Mouse (Mus musculus): ENCODE measurements around the gene Smim1.

Smim1 gene

GRCm38 (mm10) chr4:154025641-154026440 is at the start of gene Smim1:
Gene Smim1, minus strand, starts transcription at chr4:154026230.
- no peak for TF ChIP-seq GATA4 (IDR thresholded peaks at IDR 0.05; ENCODE audit: insufficient replicate concordance, low read length)

GRCm38 (mm10) chr4:154071941-154072340 is 45.9 kb upstream of the Smim1 start:
- TF ChIP-seq GATA4 (IDR thresholded peaks at IDR 0.05; ENCODE audit: insufficient replicate concordance, low read length): no peak

- no peak for TF ChIP-seq GATA4 (IDR thresholded peaks at IDR 0.05; ENCODE audit: insufficient replicate concordance, low read length)
Measured at GRCm38 (mm10) chr4:154071521-154071920, 45.5 kb upstream of the Smim1 start.

- no peak for TF ChIP-seq GATA4 (IDR thresholded peaks at IDR 0.05; ENCODE audit: insufficient replicate concordance, low read length)
Measured at GRCm38 (mm10) chr4:154070896-154071295, 44.9 kb upstream of the Smim1 start.

GRCm38 (mm10) chr4:154064827-154065773 is 39.1 kb upstream of the Smim1 start:
- TF ChIP-seq GATA4 (IDR thresholded peaks at IDR 0.05; ENCODE audit: insufficient replicate concordance, low read length): no peak

GRCm38 (mm10) chr4:154057696-154058095 is 31.7 kb upstream of the Smim1 start:
- TF ChIP-seq GATA4 (IDR thresholded peaks at IDR 0.05; ENCODE audit: insufficient replicate concordance, low read length): no peak

- TF ChIP-seq GATA4 (IDR thresholded peaks at IDR 0.05; ENCODE audit: insufficient replicate concordance, low read length): no peak
Measured at GRCm38 (mm10) chr4:154056661-154057060, 30.6 kb upstream of the Smim1 start.

GRCm38 (mm10) chr4:154056046-154056445 is 30.0 kb upstream of the Smim1 start:
- TF ChIP-seq GATA4 (IDR thresholded peaks at IDR 0.05; ENCODE audit: insufficient replicate concordance, low read length): no peak

GRCm38 (mm10) chr4:154055482-154055881 is 29.5 kb upstream of the Smim1 start:
- TF ChIP-seq GATA4 (IDR thresholded peaks at IDR 0.05; ENCODE audit: insufficient replicate concordance, low read length): no peak

- TF ChIP-seq GATA4 (IDR thresholded peaks at IDR 0.05; ENCODE audit: insufficient replicate concordance, low read length): no peak
Measured at GRCm38 (mm10) chr4:154053065-154053464, 27.0 kb upstream of the Smim1 start.

GRCm38 (mm10) chr4:154051401-154051800 is 25.4 kb upstream of the Smim1 start:
- no peak for TF ChIP-seq GATA4 (IDR thresholded peaks at IDR 0.05; ENCODE audit: insufficient replicate concordance, low read length)

GRCm38 (mm10) chr4:154045837-154046236 is 19.8 kb upstream of the Smim1 start:
- TF ChIP-seq GATA4 (IDR thresholded peaks at IDR 0.05; ENCODE audit: insufficient replicate concordance, low read length): no peak

- TF ChIP-seq GATA4 (IDR thresholded peaks at IDR 0.05; ENCODE audit: insufficient replicate concordance, low read length): no peak
Measured at GRCm38 (mm10) chr4:154042577-154042976, 16.5 kb upstream of the Smim1 start, which contains the start of gene Ccdc27. Gene Ccdc27, minus strand, starts transcription at chr4:154042677.

- TF ChIP-seq GATA4 (IDR thresholded peaks at IDR 0.05; ENCODE audit: insufficient replicate concordance, low read length): no peak
Measured at GRCm38 (mm10) chr4:154037123-154037522, 11.1 kb upstream of the Smim1 start.

- TF ChIP-seq GATA4 (IDR thresholded peaks at IDR 0.05; ENCODE audit: insufficient replicate concordance, low read length): no peak
Measured at GRCm38 (mm10) chr4:154028646-154029045, 2.6 kb upstream of the Smim1 start.

- TF ChIP-seq GATA4 (IDR thresholded peaks at IDR 0.05; ENCODE audit: insufficient replicate concordance, low read length): no peak
Measured at GRCm38 (mm10) chr4:154028066-154028465, 2.0 kb upstream of the Smim1 start.

All from liver, adult (tissue).